Mouse (Mus musculus): ENCODE measurements around the gene Pold2.

DNA sequence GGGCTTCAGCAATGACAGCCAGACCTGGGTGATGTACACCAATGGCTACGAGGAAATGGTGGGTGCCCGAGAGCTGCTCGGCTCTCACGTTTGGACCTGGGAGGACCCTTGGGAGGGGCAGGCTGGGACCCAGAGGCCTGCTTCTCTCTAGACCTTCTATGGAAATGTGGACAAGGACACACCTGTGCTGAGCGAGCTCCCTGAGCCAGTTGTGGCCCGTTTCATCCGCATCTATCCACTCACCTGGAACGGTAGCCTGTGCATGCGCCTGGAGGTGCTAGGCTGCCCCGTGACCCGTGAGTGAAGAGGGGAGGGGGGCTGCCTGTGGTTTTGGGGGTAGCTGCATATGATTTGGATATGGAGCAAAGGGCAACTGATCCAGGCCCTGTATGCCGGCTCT, 9.8 kb downstream of the Pold2 start:
- TF ChIP-seq CTCF (IDR thresholded peaks at IDR 0.05; ENCODE audit: low read depth, low read length) (no peak), GATA1 (IDR thresholded peaks at IDR 0.05; ENCODE audit: borderline replicate concordance, low read length) (no peak), GATA2 (IDR thresholded peaks at IDR 0.05; ENCODE audit: borderline replicate concordance, low read depth, low read length) (no peak), POLR2AphosphoS5 (IDR thresholded peaks at IDR 0.05; ENCODE audit: insufficient replicate concordance, low read depth, low read length) (no peak)

All from G1E (cell line).